Mouse (Mus musculus): ENCODE measurements around the gene Mindy1. TPM values are rescaled to one million over a fixed set of nuclear protein-coding genes. Genes with fewer than 3 reads are reported as not detected.

Mindy1 gene
- polyA plus RNA-seq, 1 experiment: 96.8 TPM

DNA sequence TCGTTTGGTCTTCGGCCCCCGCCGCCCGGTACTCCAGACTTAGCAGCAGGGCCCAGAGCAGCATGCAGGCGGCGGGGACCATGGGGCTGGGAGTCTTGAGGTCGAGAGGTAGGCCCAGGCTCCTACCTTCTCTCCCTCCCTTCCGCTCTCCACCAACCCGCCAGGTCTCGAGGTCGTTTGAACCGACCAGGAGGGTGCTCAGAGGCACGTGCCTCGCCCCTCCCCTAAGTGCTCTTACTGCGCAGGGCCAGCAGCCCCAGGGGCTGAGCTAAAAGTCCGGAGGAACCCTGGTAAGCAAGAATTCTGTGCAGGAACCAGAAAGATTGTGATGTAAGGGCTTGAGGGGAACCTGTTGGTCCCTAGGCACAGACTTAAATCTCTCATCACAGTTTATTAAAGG, 40.2 kb upstream of the Mindy1 start:
- no peak for DNase-seq
- Histone ChIP-seq H3K4me3 (replicated peaks; ENCODE audit: insufficient read depth, low read depth, low read length) (no peak overlapping the region), H3K4me1 (ENCODE audit: control insufficient read depth, insufficient read depth, low read length) (no peaks in the 10 kb centered on the region), H3K27ac (ENCODE audit: insufficient read depth, low read length) (no peak overlapping the region), H3K27me3 (ENCODE audit: control insufficient read depth, insufficient read depth, low read length) (no peaks in the 10 kb centered on the region)
- WGBS: 56% methylated on average over 17 of the region's 17 CpGs
- no peak for TF ChIP-seq CTCF (IDR thresholded peaks at IDR 0.05; ENCODE audit: borderline replicate concordance, insufficient read depth, low read depth, low read length)
- no peak for TF ChIP-seq POLR2A (IDR thresholded peaks at IDR 0.05; ENCODE audit: borderline replicate concordance, insufficient read depth, low read length)

DNA sequence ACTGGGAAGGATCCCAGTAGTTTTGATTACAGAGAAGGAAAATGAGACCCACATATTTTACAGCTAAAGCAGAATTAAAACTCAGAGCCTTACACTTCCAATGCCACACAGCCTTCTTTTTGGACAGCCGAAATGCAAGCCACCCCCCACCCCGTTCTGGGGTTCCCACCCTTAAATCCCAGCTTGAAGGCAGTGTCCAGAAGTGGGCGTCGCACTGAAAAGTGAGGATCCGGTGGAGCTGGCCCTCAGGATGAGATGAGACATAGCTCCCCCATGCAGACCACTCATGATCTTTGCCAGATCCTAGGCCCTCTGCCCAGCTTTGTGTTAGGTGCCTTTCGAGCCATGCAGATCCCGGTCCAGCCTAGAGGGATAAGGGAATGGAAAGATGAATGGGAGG, 39.6 kb upstream of the Mindy1 start, which contains the start of gene Gm128:
Gm128 (minus strand) TSS at position 101 of the 400 bp plus-strand sequence.
- TF ChIP-seq POLR2A (IDR thresholded peaks at IDR 0.05; ENCODE audit: borderline replicate concordance, insufficient read depth, low read length): no peak
- Histone ChIP-seq H3K27ac (ENCODE audit: insufficient read depth, low read length) (no peak within 1 kb of the TSS), H3K4me3 (replicated peaks; ENCODE audit: insufficient read depth, low read depth, low read length) (no peak within 1 kb of the TSS), H3K4me1 (ENCODE audit: control insufficient read depth, insufficient read depth, low read length) (peaks cover under 1% of the 10 kb centered on the region; the same call in 1 of the 2 replicates), H3K27me3 (ENCODE audit: control insufficient read depth, insufficient read depth, low read length) (no peaks in the 10 kb centered on the region)
- 66% methylated on average over 7 of the region's 7 CpGs for WGBS
- DNase-seq: no peak

DNA sequence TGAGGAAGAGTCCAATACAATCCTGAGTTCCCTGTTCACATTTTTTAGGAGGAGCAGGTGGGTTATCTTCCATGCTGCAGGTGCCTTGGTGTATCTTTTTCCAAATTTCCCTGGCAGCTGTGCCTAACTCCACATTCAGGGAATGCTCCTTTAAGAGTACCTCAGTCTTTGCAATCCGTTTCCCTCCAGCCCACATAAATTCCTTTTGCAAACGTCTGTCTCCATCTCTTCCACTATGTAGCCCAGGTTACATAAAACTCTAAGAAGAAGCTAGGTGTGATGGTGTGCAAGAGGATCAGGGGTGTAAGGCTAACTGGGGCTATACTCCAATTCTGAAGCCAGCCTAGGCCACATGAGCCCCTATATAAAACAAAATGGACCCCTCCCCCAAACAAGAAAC, 38.1 kb upstream of the Mindy1 start:
- no peak for TF ChIP-seq CTCF (IDR thresholded peaks at IDR 0.05; ENCODE audit: borderline replicate concordance, insufficient read depth, low read depth, low read length)
- TF ChIP-seq POLR2A (IDR thresholded peaks at IDR 0.05; ENCODE audit: borderline replicate concordance, insufficient read depth, low read length): no peak
- 74% methylated on average over 2 of the region's 2 CpGs for WGBS
- Histone ChIP-seq H3K27me3 (ENCODE audit: control insufficient read depth, insufficient read depth, low read length) (no peaks in the 10 kb centered on the region), H3K4me1 (ENCODE audit: control insufficient read depth, insufficient read depth, low read length) (peaks cover 6% of the 10 kb centered on the region; the same call in 1 of the 2 replicates), H3K4me3 (replicated peaks; ENCODE audit: insufficient read depth, low read depth, low read length) (no peak overlapping the region), H3K27ac (ENCODE audit: insufficient read depth, low read length) (no peak overlapping the region)
- no peak for DNase-seq

DNA sequence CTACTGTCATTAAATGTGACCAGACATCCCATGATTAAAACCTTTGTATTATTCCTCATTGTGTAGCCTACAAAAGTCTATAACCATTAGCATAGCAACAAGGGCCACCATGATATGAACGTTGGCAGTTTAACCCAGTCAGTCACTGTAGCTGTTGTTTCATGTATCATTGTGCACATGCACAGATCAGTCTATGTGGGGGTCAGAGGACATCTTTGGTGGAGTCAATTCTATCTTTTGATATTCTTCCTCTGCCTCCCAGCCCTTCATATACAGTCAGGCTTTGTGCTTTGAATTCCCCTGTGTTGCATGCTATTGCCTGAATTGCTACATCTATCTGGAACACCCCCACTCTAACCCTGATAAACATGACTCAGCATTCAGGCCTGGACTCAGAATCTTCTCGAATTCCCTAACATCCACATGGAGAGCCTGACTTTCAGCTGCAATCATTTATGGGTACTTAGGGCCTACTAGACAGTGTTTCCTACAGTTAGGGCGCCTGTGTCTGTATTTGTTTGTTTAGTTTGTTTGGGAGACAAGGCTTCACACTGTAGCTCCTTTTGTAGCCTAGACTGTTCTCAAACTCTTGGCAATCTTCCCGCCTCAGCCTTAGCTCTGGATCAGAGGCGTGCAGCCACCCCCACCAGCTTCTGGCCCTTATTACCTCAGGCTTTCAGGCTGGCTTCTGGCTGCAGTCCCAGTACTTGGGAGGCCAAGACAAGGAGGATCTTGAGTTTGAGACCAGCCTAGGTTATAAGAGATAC, 34.5 kb upstream of the Mindy1 start:
- H3K4me3 ChIP-seq (replicated peaks; ENCODE audit: insufficient read depth, low read depth, low read length): no peak overlapping the region
- TF ChIP-seq CTCF (IDR thresholded peaks at IDR 0.05; ENCODE audit: borderline replicate concordance, insufficient read depth, low read depth, low read length) (no peak), POLR2A (IDR thresholded peaks at IDR 0.05; ENCODE audit: borderline replicate concordance, insufficient read depth, low read length) (no peak)
- peak; percentile 56 to 69 for DNase-seq
- H3K27ac ChIP-seq (ENCODE audit: insufficient read depth, low read length): no peak overlapping the region
- H3K4me1 ChIP-seq (ENCODE audit: control insufficient read depth, insufficient read depth, low read length): peaks cover 33% of the 10 kb centered on the region
- H3K27me3 ChIP-seq (ENCODE audit: control insufficient read depth, insufficient read depth, low read length): no peaks in the 10 kb centered on the region
- WGBS: 48% methylated on average over 5 of the region's 5 CpGs

DNA sequence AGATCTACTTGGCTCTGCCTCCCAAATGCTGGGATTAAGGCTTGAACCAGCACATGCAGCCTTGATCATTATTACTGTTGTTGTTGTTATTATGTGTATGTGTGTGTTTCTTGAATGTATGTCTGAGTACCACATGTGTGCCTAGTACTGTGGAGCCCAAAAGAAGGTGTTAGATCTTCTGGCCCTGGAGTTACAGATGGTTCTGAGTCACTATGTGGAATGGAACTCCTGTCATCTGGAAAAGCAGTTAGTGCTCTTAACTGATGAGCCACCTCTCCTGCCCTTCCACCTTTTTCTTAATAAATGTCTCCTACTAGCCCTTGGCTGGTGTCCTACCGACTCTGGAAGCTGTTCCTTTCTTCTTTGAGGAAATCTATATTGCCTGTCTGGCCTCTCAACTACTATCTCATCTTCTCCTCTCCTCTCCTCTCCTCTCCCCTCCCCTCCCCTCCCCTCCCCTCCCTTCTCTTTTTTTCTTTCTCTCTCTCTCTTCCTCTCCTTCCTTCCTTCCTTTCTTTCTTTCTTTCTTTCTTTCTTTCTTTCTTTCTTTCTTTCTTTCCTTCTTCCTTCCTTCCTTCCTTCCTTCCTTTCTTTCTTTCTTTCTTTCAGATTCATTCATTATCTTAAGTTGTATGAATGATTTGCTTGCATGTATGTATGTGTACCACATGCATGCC, 33.3 kb upstream of the Mindy1 start:
- Histone ChIP-seq H3K27ac (ENCODE audit: insufficient read depth, low read length) (no peak overlapping the region), H3K27me3 (ENCODE audit: control insufficient read depth, insufficient read depth, low read length) (no peaks in the 10 kb centered on the region), H3K4me1 (ENCODE audit: control insufficient read depth, insufficient read depth, low read length) (peaks cover 34% of the 10 kb centered on the region), H3K4me3 (replicated peaks; ENCODE audit: insufficient read depth, low read depth, low read length) (no peak overlapping the region)
- WGBS: 56% methylated on average over 1 of the region's 1 CpGs
- no peak for TF ChIP-seq CTCF (IDR thresholded peaks at IDR 0.05; ENCODE audit: borderline replicate concordance, insufficient read depth, low read depth, low read length)
- TF ChIP-seq POLR2A (IDR thresholded peaks at IDR 0.05; ENCODE audit: borderline replicate concordance, insufficient read depth, low read length): no peak
- no peak for DNase-seq

DNA sequence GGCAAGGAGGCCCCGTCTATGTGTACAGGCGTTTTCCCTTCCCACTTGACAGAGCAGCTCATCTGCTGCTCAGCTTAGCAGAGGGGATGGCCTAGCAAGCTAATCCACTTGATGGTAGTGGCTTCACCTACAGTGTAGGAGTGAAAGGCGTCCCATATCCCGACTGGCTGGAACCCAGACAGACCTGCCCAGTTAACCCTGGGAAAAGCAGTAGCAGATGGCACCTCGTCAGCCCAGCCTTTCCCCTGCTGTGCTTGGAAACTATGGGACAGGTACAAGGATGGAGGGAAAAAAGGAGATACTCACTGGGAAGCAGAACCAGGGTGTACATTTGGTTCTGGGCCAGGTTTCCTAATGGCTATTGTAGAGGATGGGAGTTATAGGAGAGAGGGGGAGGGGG, 30.8 kb upstream of the Mindy1 start:
- no peak for TF ChIP-seq CTCF (IDR thresholded peaks at IDR 0.05; ENCODE audit: borderline replicate concordance, insufficient read depth, low read depth, low read length)
- no peak for TF ChIP-seq POLR2A (IDR thresholded peaks at IDR 0.05; ENCODE audit: borderline replicate concordance, insufficient read depth, low read length)
- DNase-seq: peak; percentile 87 to 93
- peaks cover 34% of the 10 kb centered on the region for H3K4me1 ChIP-seq (ENCODE audit: control insufficient read depth, insufficient read depth, low read length)
- H3K4me3 ChIP-seq (replicated peaks; ENCODE audit: insufficient read depth, low read depth, low read length): no peak overlapping the region
- H3K27me3 ChIP-seq (ENCODE audit: control insufficient read depth, insufficient read depth, low read length): no peaks in the 10 kb centered on the region
- peak overlapping the region; percentile 88 for H3K27ac ChIP-seq (ENCODE audit: insufficient read depth, low read length)
- 5% methylated on average over 5 of the region's 5 CpGs for WGBS

DNA sequence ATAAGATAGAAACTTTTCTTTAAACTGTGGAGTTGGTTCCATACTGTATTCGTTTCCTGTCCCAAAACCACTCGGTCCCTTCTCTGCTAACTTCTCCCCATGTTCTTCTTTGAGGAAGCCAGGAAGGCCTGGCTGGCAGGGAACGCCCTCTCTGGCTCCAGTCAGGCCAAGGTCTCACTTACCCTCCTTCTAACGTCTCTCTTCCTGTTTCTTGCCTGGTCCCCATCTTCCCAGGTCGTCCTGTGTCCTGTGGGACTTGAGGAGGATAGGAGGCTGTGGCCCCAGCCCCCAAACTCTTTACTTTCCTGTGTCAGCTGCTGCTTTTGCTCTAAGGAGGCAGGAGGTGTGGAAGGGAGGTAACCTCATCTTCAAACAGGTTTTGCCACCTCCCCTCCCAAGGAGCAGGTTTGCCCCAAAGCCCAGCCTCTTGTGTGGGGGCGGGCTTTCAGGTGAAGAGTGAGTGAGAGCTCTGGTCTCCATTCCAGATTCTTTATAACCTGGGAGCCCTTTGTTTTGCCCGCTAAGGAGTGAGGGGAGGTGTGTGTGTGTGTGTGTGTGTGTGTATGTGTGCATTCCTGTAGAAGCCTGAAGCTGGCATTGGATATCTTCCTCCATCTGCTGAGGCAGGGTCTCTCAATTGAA, 30.2 kb upstream of the Mindy1 start, which contains the start of gene Bnipl:
Bnipl (minus strand) TSS at position 411 of the 642 bp plus-strand sequence.
- peaks cover 34% of the 10 kb centered on the region for H3K4me1 ChIP-seq (ENCODE audit: control insufficient read depth, insufficient read depth, low read length)
- H3K4me3 ChIP-seq (replicated peaks; ENCODE audit: insufficient read depth, low read depth, low read length): no peak within 1 kb of the TSS
- H3K27ac ChIP-seq (ENCODE audit: insufficient read depth, low read length): peak within 1 kb of the TSS; percentile 88
- no peaks in the 10 kb centered on the region for H3K27me3 ChIP-seq (ENCODE audit: control insufficient read depth, insufficient read depth, low read length)
- TF ChIP-seq CTCF (IDR thresholded peaks at IDR 0.05; ENCODE audit: borderline replicate concordance, insufficient read depth, low read depth, low read length): no peak
- WGBS: 27% methylated on average over 7 of the region's 7 CpGs
- peak in 1 of 2 experiments; percentile 53 for DNase-seq

Measured in cerebellum, adult 2 months (tissue).